Mouse (Mus musculus) adrenal gland, postnatal 14 days (tissue): ENCODE measurements around the gene Ublcp1. TPM values are rescaled to one million over a fixed set of nuclear protein-coding genes. Genes with fewer than 3 reads are reported as not detected.
"Not testable (repeated sequence)": the region's sequence is repeated elsewhere in the genome, so short reads cannot be mapped to it uniquely, and the experiment has no call there.

Source experiments
- DNase-seq: peaks from one replicate; pipeline ENCODE4 v3.0.0; 2021; ENCODE audit warnings: mixed read lengths
- total RNA-seq: library from RNA; stranded (reverse); gene quantifications from 2 replicates; pipeline ENCODE4 v1.2.3, GENCODE M21; 2021

Gene Ublcp1
- total RNA-seq, 1 experiment from 2014 or later = 42.6 TPM

DNA sequence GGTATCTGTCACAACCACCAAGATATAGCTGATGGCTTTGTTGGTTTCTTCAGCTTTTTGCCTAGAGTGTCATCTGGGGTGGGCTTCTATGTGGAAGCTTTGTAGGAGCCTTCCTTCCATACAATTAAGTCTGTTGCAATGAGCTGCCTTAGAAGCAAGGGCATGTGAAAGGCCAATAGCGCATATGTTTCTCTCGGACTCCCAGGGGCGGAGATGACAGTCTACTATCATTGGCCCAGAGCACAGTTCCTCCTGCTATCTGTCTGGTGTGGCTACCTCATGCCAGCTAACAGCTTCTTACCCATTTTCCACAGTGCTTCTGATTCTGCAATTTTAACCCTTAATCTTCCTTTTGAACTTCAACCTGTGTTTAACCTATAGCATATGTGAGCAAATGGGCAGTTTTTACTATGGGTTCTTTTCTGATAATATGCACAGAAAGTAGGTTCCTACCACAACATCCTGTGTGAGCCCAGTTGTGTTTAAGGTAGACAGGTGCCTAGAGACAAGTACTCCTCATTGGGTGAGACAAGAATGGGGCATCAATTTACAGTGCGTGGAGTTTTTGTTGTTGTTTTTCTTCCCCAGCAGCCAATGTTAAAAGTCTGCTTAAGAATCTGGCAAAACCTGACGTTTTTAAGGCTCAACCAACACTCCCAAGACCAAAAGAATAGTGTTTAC, 24.5 kb upstream of the Ublcp1 start:
- DNase-seq = no peak

DNA sequence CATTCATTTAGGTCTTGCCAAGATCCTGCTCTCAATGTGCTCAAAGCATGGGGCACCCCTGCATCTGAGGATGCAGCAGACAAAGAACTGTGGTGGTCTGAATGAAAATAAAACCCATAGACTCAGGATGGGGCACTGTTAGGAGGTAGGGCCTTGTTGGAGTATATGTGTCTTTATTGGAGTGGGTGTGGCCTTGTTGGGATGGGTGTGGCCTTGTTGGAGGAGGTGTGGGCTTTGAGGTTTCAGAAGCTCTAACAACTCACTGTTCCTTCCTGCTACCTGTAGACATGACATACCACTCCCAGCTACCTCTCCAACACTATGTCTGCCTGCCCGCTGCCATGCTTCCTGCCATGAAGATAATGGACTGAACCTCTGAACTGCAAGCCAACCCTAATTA, 18.8 kb upstream of the Ublcp1 start:
- no peak for DNase-seq

DNA sequence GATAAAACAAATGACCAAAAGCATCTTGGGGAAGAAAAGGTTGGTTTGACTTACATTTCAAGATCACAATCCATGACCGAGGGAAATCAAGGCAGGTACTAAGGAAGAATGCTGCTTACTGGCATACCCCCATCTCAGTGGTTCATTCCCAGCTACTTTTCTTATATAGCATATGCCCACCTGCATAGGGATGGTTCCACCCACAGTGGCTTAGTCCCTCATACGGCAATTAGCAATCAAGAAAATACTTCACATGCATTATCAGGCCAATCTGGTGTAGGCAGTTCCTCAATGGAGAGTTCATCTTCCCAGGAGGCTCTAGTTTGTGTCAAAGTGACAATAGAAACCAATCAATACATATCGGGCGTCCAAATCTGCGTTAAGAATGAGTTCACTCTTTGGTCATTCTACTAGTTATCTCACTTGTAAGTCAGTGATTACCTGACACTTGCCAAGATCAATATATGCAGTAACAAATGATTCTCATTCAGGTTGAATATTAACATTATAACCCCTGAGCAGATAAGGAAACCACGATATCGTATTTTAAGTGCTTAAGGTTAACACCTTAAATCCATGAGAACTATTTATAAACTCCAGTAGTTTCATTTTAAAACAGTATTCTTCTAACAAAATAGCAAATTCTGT, 14.9 kb upstream of the Ublcp1 start:
- DNase-seq = no peak

DNA sequence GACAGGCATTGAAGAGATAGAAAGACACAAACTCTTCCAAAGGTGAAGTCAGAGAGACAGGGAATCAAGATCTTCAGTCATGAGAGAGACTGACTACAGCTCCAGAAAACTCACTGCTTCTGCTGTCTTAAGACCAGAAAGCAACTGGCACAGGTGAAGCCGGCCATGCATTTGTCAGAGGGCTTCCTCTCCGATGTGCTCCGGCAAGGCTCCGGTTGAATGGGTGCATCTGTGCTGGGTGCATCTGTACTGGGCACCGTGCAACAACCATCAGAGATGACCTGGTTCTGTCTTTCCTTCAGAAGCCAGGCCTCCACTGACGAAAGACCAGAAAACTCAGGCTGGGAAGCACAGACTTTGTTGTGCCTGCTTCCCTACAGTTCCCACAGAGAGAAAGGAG, 9.9 kb upstream of the Ublcp1 start:
- DNase-seq = no peak

DNA sequence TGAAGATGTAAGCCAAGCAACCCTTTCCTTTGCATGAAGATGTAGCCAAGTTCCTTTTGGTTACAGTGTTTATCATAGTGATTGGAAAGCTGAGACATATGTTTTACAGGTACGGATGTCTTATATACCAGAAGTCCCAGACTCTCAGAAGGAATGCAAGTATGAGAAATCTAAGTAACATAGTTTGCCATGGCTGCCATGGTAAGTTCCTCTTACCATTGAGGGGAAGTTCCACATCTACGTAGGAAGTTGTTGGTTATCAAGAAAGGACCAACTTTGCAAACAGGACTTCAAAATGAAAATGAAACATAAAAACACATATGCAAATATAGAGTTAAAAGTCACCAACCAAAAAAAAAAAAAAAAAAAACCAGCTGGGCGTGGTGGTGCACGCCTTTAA, 8.1 kb upstream of the Ublcp1 start:
- no peak for DNase-seq

DNA sequence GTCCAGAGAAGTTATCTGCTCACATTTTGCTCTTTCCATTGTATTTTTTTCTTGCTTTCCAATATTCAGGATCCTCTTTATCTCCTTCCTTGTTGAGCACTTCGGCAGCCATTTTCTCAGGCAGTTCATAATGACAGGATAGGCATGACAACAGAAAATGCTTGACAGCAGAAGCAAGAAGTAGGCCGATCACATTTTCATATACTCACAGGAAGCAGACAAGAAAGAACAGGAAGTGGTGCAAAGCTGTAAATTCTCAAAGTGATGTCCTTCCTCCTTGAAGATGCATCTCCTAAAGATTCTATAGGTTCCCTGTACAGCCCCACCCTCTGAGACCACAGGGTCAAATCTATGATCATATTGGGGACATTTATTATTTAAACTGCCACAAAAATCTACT, 6.1 kb upstream of the Ublcp1 start:
- no peak for DNase-seq

DNA sequence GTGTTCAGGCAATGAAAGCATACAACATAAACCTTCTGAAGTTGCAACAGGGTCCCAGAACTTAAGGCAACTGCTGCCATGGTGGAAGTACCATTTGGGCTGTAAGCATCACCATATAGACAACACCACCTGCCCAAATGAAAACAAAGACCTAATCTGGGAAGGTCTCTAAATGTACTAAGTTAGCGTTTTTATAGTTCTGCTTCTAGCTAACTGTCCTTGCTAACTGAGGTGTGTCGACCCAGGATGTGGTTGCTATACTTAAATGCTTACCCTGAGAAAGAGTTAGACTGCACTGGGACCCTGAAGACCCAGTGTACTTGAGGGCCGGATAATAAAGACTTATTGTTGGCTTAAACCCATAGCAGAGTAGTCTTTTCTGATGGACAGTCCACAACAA, 5.2 kb upstream of the Ublcp1 start:
- DNase-seq = no peak

DNA sequence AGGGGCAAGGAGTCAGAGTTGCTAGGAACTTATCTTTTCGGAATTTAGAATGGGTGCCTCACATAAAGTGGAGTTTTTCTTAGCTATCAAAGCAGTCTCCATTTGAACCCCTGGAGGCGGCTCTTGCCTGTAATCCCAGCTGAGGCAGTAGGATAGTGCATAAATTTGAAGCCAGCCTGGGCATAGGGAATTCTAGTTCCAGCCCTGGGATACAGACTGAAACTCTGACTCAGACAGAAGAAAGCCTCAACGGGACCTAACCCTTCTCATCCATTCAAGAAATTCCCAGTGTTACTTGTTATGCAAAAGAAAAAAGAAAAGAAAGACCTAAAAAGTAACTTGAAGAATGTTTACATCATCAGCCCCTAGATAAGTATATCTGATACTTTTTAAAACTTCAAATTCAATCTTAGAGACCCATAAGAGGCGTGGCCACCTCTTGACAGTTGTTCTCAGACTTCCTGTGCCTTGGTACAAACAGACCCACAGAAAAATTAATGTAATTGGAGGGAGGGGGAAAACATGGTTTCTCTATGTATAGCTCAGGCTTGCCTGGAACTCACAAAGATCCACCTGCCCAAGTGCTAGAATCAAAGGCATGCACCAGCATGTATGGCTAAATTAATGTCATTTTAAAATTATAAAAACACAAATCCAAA, 1.2 kb upstream of the Ublcp1 start:
- DNase-seq = peak; percentile 17

DNA sequence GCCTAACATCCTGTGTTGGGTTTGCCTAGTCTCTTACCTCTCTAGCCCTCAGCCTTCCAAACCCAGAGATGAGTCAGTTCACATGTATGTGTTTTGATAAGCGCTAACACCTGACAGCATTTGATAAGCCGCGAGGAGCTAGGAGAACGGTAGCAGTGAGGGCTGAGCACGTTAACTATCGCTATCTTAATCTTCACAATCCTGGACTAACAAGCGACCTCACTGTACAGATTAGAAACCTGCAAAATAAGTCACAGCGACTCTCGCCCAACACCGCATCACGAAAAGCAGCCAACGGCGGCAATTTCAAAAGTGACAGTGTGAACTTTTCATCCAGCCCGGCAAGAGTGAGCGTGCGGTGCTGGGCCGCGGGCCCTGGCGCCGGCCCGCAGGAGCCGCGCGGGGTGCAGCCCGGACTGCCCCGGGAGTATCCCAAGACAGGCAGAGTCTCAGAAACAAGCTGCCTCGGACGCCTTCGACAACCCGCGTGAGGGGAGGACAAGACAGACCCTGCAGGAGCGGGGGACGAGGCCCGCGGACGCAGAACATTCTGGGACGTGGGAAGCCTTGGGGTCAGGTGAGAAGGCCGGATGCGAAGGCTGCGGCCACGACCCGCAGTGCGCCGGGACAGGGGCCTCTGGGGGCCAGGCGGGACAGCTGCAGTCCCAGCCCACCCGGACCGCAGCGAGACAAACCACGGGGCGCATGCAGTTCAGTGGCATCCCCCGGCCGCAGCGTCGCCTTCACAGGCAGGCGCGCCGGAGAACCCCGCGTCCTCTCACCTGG, 459 bp downstream of the Ublcp1 start:
- DNase-seq = peak; percentile 68

DNA sequence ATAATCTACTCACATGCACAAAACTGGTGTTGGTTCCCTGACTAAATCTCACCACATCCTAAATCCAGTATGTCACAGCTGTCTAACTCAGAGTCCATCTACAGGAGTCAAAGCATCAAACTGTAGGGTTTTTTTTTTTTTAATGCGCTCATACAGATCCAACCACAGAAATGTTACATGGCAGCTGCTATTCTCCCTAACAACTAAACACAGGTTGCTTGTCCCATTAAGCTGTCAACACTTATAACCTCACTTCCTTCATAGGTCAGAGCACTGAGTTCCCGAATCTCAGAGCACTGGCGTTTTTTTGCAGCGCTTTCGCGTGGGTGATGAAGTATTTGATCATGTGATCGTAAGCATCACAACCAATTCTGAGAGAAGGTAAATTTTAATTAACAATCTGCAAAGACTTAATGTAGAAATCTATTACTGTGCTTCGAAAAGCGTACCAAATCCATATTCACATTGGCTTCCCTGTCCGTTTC, 1.9 kb downstream of the Ublcp1 start:
- no peak for DNase-seq

DNA sequence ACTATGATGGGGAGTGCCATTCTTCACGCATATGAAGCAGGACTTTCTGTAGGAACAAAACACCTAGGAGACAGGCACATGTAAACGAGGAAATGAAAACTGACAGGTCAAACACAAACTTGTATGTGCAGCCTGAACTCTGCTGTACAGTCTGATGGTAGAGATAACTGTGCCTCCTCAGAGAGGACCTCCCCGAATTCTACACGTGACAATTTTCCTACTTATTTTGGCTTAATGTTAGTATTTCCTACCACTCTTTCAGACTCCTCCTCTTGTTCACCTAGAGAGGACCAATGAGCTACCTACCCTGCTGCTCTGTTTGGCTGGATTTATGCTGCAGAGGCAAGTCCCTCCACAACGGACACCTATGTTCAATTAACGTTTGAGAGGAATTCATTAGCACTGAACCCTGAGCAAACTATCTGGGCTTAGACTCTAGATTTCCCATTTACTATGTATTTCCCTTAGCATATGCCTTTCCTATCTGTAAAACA, 3.3 kb downstream of the Ublcp1 start:
- no peak for DNase-seq

DNA sequence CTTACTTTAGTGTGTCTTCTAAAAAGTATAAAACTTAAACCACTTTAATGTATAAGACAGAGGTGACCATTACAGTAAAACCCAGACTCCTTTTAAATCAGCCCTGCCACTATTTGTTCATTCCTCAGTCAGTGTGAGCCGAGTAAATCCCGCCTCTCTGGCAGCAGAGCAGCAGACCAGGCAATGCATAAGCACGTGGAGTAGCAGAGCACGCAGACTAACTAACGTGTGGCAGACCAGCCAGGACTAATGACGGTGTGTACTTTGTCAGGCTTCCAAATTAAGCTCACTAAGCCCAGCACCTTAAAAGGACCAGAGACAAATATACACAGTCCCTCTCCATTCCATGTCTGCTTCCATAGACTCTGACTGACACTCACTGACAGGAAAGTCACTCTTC, 8.8 kb downstream of the Ublcp1 start:
- no peak for DNase-seq

DNA sequence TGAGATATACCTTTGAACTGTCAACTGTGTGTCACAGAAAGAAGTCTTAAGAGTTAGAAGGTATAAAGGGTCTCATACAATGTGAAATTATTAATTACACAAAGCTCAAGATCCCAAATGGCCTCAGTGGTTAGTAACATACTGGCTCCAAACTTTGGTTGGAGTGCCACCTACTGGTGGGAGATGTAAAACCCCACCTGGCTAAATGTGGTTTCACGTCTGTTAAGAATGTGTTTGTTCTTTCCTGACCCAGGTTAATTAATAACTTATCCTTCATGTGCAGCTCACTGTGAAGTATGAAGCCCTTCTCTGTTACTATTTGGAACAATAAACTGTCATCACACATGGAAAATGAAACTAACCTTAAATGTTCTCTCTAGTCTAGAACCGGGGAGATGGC, 16.9 kb downstream of the Ublcp1 start:
- peak; percentile 71 for DNase-seq

DNA sequence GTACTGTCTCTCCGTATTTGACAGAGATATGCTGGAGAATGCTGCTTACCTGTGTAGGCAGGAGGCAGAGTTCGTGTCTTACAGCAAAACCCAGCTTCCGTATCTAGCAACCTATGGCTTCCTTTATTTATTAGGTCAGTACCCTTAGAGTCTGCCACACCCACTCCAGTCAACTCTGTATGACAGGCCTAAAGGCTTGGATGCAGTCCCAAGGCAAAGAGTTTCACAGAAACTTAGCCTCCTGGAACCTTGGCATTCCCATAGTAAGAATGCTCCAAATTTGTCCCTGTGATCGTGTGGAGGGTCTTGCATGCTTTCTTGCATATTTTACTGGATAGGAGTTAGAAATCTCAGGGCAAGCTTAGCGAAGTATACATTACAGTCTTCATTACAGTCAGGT, 18.3 kb downstream of the Ublcp1 start:
- DNase-seq = not testable (repeated sequence)

DNA sequence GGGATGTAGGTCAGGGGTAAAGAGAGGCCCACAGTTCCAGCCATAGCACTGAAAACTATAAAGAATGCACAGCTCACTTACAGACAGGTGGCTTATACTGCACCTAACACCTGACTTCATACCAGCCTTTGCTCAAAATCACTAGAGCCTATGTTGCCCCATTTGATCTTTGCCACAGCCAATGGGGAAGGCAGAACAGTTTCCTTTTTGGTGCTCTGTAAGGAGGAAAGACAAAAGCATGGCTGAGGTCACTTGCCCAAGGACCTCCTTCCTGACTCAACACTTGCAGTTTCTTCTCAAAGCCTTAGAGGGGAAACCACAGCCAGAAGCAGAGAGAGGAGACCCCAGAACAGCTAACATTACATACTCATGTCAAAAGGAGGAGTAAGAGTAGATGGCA, 19.3 kb downstream of the Ublcp1 start:
- no peak for DNase-seq

DNA sequence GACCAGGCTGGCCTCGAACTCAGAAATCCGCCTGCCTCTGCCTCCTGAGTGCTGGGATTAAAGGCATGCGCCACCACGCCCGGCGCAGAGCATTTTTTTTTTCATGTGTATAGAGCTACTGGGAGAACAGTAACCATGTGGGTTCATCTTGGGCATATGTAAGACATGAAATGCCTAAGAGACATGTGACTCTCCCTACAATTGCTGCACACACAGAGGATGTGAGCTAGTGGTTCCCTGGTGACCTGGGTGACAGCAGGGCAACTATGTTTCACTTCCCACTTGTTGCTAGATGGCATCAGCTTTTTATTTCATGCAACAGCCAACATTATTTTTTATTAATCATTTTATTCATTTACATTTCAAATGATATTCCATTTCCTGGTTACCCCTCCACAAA, 32.5 kb downstream of the Ublcp1 start:
- no peak for DNase-seq

DNA sequence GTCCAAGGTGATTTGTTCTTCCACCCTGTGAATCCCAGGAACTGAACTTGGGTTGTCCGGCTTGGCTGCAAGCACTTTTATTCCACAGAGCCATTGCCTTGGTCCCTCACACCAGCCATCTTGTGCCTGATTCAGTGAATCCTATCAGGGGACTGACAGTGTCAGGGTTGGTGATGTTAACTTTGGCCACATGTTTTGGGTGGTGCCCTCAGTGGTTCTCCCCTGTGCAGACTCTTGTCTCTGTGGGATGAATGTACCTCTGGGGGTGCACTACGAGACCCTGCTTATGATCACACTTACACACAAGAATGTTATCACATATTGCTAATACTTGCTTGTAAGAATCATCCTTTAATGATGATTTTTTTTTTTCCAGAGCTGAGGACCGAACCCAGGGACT, 40.3 kb downstream of the Ublcp1 start:
- no peak for DNase-seq

DNA sequence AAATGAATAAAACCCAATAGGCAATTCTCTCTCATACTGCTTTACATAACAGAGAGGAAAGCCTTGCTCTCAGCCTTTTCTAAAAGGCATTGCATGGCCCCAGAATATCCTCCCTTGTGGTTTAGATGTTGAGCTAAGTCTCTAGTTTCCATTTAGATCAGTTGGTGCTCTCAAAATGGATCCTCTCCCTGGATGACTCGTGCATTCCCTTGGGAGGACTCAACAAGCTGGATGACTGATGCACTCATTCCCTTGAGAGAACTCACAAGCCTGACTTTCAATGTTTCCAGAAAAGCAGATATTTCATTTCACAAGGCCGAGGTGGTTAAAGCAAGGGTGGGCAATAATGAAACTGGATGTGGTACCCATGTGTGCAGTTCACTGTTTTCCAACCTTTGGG, 42.3 kb downstream of the Ublcp1 start:
- DNase-seq = no peak

DNA sequence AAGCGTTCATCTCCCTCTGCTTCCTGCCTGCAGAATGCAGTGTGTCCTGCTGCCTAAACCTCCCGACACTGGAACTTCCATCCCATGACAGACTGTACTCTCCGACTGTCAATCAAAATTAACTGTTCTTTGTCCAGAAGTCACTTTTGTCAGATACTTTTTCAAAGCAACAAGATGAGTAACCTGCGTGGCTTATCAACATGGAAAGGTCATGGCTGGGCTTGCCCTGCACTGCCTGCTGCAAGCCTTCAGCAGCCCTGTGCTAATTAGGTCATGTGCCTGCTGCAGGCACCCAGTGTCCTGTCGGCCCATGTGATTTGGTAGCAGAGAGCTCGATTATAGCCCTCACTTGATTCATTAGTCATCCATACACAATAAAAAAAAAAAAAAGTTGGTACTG, 44.7 kb downstream of the Ublcp1 start:
- DNase-seq = peak; percentile 57

DNA sequence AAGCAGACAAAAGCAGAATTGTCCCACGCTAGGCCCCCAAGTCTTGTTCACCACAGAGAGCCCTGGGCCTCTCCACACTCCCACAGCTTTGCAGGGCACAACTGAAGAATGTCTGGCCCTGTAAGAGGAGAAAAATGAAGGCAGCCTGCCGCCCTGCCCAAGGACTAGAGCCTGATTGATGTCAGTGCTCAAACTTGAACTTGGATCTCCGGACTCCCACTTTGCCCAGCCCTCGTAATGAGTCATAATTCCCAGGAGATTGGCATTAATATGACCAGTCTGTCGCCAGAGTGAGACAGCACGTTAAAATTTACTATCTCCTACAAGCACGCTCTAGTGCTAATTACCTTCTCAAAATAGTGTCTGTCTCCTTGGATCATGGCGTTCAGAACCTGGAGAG, 45.3 kb downstream of the Ublcp1 start:
- DNase-seq = peak; percentile 22

DNA sequence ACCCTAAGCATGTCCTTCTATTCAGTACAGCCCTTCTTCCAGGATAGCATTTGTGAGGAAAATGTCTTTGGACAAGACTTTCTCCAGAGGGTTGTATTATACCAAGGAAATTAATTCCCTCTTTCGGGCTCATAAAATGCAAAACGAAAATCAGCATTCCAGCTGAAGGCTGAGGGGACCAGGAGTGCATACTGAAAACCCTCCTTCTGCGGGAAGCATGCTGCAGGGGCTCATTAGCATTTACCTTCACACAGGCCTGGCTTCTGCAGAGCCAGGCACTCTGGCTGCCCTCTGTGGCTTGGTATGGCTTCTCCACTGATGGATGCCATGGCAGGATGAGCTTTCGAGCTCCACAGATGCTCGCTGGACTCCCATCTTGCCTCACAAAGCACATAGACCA, 46.3 kb downstream of the Ublcp1 start:
- no peak for DNase-seq

DNA sequence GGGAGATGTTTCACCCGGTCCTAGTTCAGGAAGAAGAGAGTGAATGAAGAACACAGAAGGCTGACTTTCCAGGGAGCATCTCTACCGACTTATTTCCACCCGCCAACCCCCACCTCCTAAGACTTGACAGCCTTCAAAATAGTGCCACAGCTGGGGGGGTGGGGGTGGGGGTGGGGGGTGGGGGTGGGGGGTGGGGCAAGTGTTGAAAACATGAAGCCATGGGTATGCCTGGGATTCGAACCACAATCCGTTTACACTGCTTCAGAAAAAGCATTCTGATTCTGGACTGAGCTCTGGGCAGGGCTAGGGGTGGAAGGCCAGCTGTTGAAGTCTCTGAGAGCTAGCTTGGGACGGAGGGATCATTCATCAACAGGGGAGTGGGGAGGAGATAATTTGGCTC, 47.0 kb downstream of the Ublcp1 start:
- no peak for DNase-seq
